Comparison of ENCODE assay signal across 8 mouse cellular contexts in the genomic region with DNA sequence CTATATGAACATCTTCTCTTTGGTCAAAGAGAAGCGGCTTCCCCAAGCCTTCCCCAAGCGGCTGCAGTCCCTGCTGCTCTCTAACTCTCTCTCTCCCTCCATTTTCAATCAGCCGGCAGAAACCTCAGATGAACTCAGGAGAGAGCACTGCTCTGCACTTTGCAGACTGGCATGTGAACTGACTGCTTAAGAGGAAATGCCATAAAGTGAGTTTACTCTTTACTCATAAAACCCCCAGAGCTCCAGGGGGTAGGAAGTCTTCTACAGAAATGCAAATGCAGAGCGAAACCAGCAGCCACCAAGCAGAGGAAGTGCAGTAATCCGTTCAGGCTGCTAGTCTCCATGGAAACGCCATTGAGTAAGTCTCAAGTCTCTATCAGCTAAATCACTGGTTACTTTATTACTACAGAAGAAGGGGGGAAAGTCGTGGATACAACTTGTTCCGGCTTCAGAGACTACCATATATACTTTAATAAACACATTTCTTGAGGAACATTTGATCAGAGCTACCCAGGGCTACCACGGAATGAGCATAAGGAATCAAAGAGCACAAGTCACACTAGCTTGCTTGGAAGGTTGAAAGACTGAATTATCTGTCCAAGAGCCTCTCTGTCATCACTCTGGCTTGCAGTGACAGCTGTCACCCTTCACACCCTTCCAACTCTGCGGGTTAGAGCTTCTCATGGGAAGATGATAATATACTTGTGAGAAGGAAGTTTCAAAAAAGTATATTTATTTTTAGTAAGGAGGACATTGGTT. TPM values are rescaled to one million over a fixed set of nuclear protein-coding genes. Genes with fewer than 3 reads are reported as not detected.
DNase-seq lines count a peak whose midpoint lies in the region; ATAC-seq lines count a peak whose summit lies in the region.

No protein-coding gene starts in this region.

- no peaks in the 10 kb centered on the region for H3K9me3 ChIP-seq in embryonic facial prominence, embryonic 11.5 days (replicated peaks; ENCODE audit: control insufficient read depth, low read length)
- no peaks in the 10 kb centered on the region for H3K9me3 ChIP-seq in lung, embryonic 15.5 days

- no peaks in the 10 kb centered on the region for H3K36me3 ChIP-seq in embryonic facial prominence, embryonic 11.5 days (replicated peaks; ENCODE audit: control insufficient read depth, insufficient read depth, low read depth, low read length)
- no peaks in the 10 kb centered on the region for H3K36me3 ChIP-seq in lung, embryonic 15.5 days

- no peak overlapping the region for H3K9ac ChIP-seq in embryonic facial prominence, embryonic 11.5 days (replicated peaks; ENCODE audit: low read length)
- no peak overlapping the region for H3K9ac ChIP-seq in lung, embryonic 15.5 days

- 8% methylated on average over 10 of the region's 10 CpGs for WGBS in embryonic facial prominence, embryonic 11.5 days
- 15% methylated on average over 10 of the region's 10 CpGs for WGBS in lung, embryonic 15.5 days

- 0 out of 2 replicates have a peak, but pooled peaks cover 2% of the 10 kb centered on the region for H3K4me1 ChIP-seq in embryonic facial prominence, embryonic 11.5 days (ENCODE audit: control insufficient read depth, insufficient read depth, low read length)
- 0 out of 2 replicates have a peak, but pooled peaks cover 3% of the 10 kb centered on the region for H3K4me1 ChIP-seq in lung, embryonic 15.5 days

- peak; percentile 8 for DNase-seq in gastrocnemius, postnatal 14 days
- DNase-seq in gastrocnemius, postnatal 25 days = no peak
- peak; percentile 82 for DNase-seq in embryonic facial prominence, embryonic 11.5 days (ENCODE audit: low spot score)
- DNase-seq in heart, postnatal 25 days (ENCODE audit: low spot score) = peak; percentile 12
- DNase-seq in kidney, postnatal 4 days = peak; percentile 26 to 56
- peak; percentile 49 to 64 for DNase-seq in thymus, postnatal 36 days

- no peak overlapping the region for H3K27ac ChIP-seq in embryonic facial prominence, embryonic 11.5 days (replicated peaks; ENCODE audit: low read depth, low read length)
- peak overlapping the region; percentile 25 for H3K27ac ChIP-seq in lung, embryonic 15.5 days

- peak; percentile 83 for ATAC-seq in embryonic facial prominence, embryonic 11.5 days (replicated peaks; ENCODE audit: insufficient number of reproducible peaks, low FRiP score, low TSS enrichment, low read depth)
- ATAC-seq in lung, embryonic 15.5 days (ENCODE audit: borderline replicate concordance, extremely low read depth, low FRiP score, low TSS enrichment) = peak; percentile 57; the same call in 1 of the 2 replicates
- peak; percentile 91 for ATAC-seq in neutrophil, adult 5-6 weeks (ENCODE audit: extremely low read depth, insufficient number of reproducible peaks, low FRiP score, poor library complexity, severe bottlenecking)

- intact Hi-C loops in gastrocnemius, postnatal 14 days (cut with DNase I; ENCODE audit: low total_unique reads) = no loop called here
- intact Hi-C loops in heart, postnatal 25 days (cut with DNase I) = loop anchor here (2.0 kb wide), 1 partner anchor 39 kb away; the partner anchor contains the start of gene Stk17b

- H3K4me3 ChIP-seq in embryonic facial prominence, embryonic 11.5 days (ENCODE audit: low read depth, low read length) = no peak overlapping the region
- peak overlapping the region; percentile 23 for H3K4me3 ChIP-seq in lung, embryonic 15.5 days

- H3K4me2 ChIP-seq in embryonic facial prominence, embryonic 11.5 days (ENCODE audit: low read depth, low read length) = peak overlapping the region; percentile 44
- peak overlapping the region; percentile 47 for H3K4me2 ChIP-seq in lung, embryonic 15.5 days

- H3K27me3 ChIP-seq in embryonic facial prominence, embryonic 11.5 days (ENCODE audit: control insufficient read depth, insufficient read depth, low read length) = no peaks in the 10 kb centered on the region
- H3K27me3 ChIP-seq in lung, embryonic 15.5 days = no peaks in the 10 kb centered on the region

RNA-seq across cellular contexts. Expression of gene Stk17b, which starts 38.8 kb away (rescaled TPM):
- total RNA-seq in gastrocnemius, postnatal 14 days (2021) = 1 to 10 TPM; 7.2 to 8.3 TPM
- 1 to 10 TPM; 4.6 to 5.8 TPM for total RNA-seq in gastrocnemius, postnatal 25 days (2021)
- 11.3 and 13.3 TPM in 2 replicates for polyA plus RNA-seq in embryonic facial prominence, embryonic 11.5 days (2014; fragmentation: Nextera tagmentation; extraction: Ambion mirVana)
- total RNA-seq in heart, postnatal 25 days (2021) = 10 to 100 TPM; 10.8 to 14.6 TPM
- polyA plus RNA-seq in lung, embryonic 15.5 days (2015; fragmentation: Nextera tagmentation; extraction: Ambion mirVana) = 17.0 and 20.6 TPM in 2 replicates
- total RNA-seq in neutrophil, adult 5-6 weeks (2017) = 1,289 and 1,302 TPM in 2 replicates

Comparison
In these comparisons a context has a peak if more than half of its experiments do, and no peak if none do; other contexts are left out.
1. RNA of gene Stk17b, which starts 38.8 kb away (total RNA-seq): 1,289 to 1,302 TPM in neutrophil, adult 5-6 weeks; 10.8 to 14.6 TPM in heart, postnatal 25 days, 7.2 to 8.3 TPM in gastrocnemius, postnatal 14 days and 4.6 to 5.8 TPM in gastrocnemius, postnatal 25 days; every median in the first group is over 10 times any median in the second.
2. Peak in every context shown above with its lines, with median percentiles within 50 percentile points of each other: ATAC-seq.